Mouse (Mus musculus) testis, adult 2 months (tissue): ENCODE data around the gene Mfsd9. TPM values are rescaled to one million over a fixed set of nuclear protein-coding genes. Genes with fewer than 3 reads are reported as not detected.
A peak's percentile ranks its signal among the peaks of the same experiment; 100 is the strongest.

Experiments
- H3K27ac ChIP-seq: fragments of 200-500 bp; 2 replicates; pipeline ENCODE4 v1.5.1; 2012; ENCODE audit warnings: low read depth, low read length; ENCODE audit not compliant: control insufficient read depth, insufficient read depth
- H3K27me3 ChIP-seq: fragments of 200-500 bp; 2 replicates; pipeline ENCODE4 v1.6.1; 2012; ENCODE audit warnings: mild to moderate bottlenecking, low read length, moderate library complexity; ENCODE audit not compliant: control insufficient read depth, insufficient read depth
- H3K36me3 ChIP-seq: fragments of 200-500 bp; 2 replicates; pipeline ENCODE4 v1.6.1; 2012; ENCODE audit warnings: mild to moderate bottlenecking, low read length; ENCODE audit not compliant: control insufficient read depth, insufficient read depth
- H3K4me1 ChIP-seq: fragments of 200-500 bp; 2 replicates; pipeline ENCODE4 v1.6.1; 2012; ENCODE audit warnings: low read length; ENCODE audit not compliant: control insufficient read depth, insufficient read depth
- H3K4me3 ChIP-seq: fragments of 200-500 bp; 2 replicates; pipeline ENCODE4 v1.5.1; 2012; ENCODE audit warnings: low read depth, mild to moderate bottlenecking, low read length, moderate library complexity, mixed read lengths; ENCODE audit not compliant: control insufficient read depth
- CTCF ChIP-seq: fragments of 200-500 bp; IDR thresholded peaks from 2 replicates; pipeline ENCODE4 v1.5.1; 2012; ENCODE audit warnings: low read depth, mild to moderate bottlenecking, inconsistent platforms, low read length, moderate library complexity; ENCODE audit not compliant: control insufficient read depth, insufficient read depth, insufficient replicate concordance
- POLR2A ChIP-seq: fragments of 200-500 bp; IDR thresholded peaks from 2 replicates; pipeline ENCODE4 v1.6.1; 2012; ENCODE audit warnings: low read depth, mild to moderate bottlenecking, inconsistent platforms, low read length, moderate library complexity; ENCODE audit not compliant: control insufficient read depth
- polyA plus RNA-seq: library from polyadenylated mRNA; depleted of rRNA; stranded (reverse); fragments of >200 nt; gene quantifications from 2 replicates; pipeline ENCODE4 v1.2.3, GENCODE M21; 2012

Gene Mfsd9
- polyA plus RNA-seq, 1 experiment, result 11.9 TPM

DNA sequence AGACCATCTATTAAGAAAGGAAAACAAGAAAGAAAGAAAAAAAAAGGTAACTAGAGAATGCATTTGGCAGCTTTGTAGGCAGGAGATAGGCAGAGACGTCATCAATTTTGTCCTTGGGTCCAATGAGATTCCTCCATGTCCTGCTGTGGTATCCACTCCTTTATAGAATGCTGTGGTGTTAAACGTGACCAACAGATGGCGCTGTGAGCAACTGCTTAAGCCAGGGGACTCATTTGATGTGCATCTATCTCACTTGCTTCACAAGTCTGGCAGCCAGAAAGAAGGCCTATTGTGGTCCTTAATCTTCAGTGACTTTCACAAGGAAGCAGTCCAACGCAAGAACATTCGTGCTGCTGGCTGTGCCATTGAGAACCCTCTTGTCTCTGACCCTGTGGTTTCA lies 6.9 kb upstream of the Mfsd9 start:
- H3K27ac ChIP-seq, result no peak overlapping the region
- TF ChIP-seq CTCF, result peak; percentile 46; the same call in 1 of the 2 replicates
- TF ChIP-seq POLR2A, result no peak
- no peaks in the 10 kb centered on the region for H3K4me1 ChIP-seq
- no peaks in the 10 kb centered on the region for H3K27me3 ChIP-seq
- no peaks in the 10 kb centered on the region for H3K36me3 ChIP-seq
- no peak overlapping the region for H3K4me3 ChIP-seq

DNA sequence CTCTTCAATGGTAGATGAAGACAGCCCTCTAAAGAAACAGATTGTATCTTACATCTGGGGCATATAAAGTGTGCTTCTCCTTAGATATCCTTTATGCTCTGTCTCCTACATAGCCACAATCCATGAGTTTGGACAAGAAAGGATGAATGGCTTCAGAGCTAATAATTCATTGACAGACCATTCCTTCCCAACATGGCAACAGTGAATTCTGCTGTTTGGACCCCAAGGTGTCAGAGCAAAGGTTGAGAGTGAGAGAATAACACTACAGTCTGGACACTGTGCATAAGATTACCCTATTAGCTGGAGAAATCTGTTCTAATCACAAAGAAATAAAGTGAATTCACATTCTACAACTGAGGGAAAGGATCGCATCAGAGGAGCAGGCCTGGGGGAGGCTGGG lies 5.0 kb upstream of the Mfsd9 start:
- no peak for TF ChIP-seq CTCF
- TF ChIP-seq POLR2A, result no peak

DNA sequence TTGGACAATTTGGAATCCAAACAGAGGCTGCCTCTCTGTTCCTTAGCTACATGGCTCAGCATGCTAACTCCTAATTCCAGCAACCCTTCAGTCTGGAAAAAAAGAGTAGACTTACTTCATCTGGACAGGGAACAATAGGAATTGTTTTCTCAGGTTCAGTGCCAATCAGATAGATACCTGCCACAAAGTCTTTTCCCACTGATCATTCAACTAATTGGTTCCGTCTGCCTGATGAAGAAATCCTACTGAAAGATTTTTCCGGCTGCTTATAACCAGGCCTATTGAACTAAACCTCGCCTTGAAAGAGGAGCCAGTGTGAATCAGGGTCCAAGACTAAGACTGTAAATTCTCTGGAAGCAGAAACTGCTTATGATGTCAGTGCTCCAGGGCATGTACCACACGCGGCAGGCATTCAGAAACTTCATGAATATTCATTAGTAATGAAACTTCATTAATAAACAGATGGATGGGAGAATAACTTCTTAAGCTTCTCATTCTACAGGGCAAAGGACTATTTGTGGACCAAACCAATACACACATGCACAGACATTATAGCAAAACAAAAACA lies 737 bp downstream of the Mfsd9 start:
- Histone ChIP-seq H3K27me3 (no peaks in the 10 kb centered on the region), H3K27ac (no peak overlapping the region), H3K4me1 (peaks cover 3% of the 10 kb centered on the region), H3K36me3 (no peaks in the 10 kb centered on the region), H3K4me3 (peak overlapping the region; percentile 95)
- TF ChIP-seq CTCF, result no peak
- no peak for TF ChIP-seq POLR2A

More for the DNA sequence above, 5.0 kb upstream of the Mfsd9 start:
- H3K27ac ChIP-seq, result no peak overlapping the region
- H3K4me1 ChIP-seq, result no peaks in the 10 kb centered on the region
- no peaks in the 10 kb centered on the region for H3K27me3 ChIP-seq
- no peak overlapping the region for H3K4me3 ChIP-seq
- H3K36me3 ChIP-seq, result no peaks in the 10 kb centered on the region

DNA sequence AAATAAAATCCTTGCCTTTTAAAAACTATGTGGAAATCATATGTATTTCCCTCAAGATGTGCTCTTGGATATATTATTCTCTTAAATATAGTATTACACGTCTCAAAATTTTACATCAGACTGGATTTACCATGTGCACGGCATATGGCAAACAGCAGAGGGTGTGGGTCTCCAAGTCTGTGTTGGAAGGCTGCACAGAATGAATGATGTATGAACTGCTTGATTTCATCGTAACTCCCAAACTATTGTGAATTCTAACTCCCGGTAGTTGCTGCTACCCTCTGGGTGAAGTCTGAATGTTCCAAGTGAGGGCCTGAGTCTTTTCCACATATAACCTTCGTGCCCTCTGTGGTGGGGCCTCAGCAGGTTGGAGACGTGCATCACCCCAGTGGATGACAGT lies 1.5 kb downstream of the Mfsd9 start:
- Histone ChIP-seq H3K27ac (no peak overlapping the region), H3K36me3 (no peaks in the 10 kb centered on the region), H3K4me1 (peaks cover 3% of the 10 kb centered on the region), H3K27me3 (no peaks in the 10 kb centered on the region), H3K4me3 (no peak overlapping the region)
- TF ChIP-seq CTCF, result no peak
- TF ChIP-seq POLR2A, result no peak

DNA sequence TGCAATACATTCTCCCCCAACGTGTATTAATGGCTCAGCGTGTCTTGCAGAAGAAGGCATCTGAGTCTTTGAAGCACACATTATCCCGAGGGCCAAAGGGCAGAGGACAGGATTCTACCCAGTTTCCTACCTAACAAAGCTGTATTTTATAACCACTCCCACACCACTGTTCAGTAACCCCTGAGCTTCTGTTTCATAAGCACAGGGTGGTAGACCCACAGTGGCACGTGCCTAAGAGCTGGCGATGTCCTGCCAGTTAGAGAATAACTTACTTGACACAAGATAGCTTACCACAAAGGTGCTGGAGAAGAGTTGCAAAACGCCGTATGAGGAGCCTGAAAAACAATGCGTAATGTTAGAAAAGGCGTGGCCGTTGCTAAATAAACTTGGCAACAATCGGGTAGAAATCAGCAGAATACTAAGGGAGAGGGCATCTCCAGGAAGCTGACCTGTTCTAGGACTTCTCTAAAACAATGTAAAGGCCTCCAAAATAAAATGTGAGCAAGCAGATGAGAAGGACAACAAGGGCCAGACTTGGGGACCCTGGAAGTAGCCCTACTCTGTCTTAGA lies 4.5 kb downstream of the Mfsd9 start:
- Histone ChIP-seq H3K27ac (no peak overlapping the region), H3K4me1 (peaks cover 3% of the 10 kb centered on the region), H3K4me3 (no peak overlapping the region), H3K27me3 (no peaks in the 10 kb centered on the region), H3K36me3 (no peaks in the 10 kb centered on the region)
- TF ChIP-seq POLR2A (no peak), CTCF (no peak)

DNA sequence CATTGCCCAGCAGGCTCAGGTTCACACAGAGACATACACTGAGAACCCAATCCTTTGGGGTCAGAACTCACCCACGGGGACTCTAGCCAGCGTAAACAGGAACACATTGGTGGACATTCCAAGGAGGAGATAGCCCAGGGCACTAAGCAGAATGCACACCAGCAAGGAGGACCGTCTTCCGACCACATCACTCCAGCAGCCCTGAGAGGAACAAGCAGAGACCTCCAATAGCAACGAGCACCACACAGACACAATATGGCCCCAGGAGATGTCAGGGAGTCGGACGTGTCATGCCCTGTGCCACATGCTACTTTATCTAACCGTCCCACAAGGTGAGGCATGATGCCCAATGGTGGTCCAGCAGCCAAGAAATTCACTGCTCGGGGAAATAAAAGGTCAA lies 6.2 kb downstream of the Mfsd9 start:
- H3K4me3 ChIP-seq, result no peak overlapping the region
- H3K27me3 ChIP-seq, result no peaks in the 10 kb centered on the region
- H3K36me3 ChIP-seq, result no peaks in the 10 kb centered on the region
- TF ChIP-seq CTCF (no peak), POLR2A (no peak)
- no peaks in the 10 kb centered on the region for H3K4me1 ChIP-seq
- no peak overlapping the region for H3K27ac ChIP-seq

DNA sequence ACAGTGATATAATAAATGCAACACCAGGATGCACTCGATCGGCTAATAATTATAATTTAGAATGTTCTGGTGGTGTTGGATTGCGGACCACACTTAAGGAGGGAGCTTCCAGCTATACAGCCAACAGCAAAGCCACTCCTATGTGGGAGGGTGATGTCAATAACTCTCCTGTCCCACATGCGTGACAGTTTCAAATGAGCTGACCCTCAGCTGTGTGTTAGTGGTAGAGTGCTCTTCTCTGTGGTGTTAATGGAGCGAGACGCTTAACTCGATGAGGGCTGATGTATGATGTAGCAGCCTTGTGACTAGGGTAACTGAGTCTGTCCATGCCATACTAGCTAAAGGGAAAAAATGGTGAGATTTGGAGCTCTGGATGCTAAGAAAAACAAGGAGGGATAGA lies 7.0 kb downstream of the Mfsd9 start:
- Histone ChIP-seq H3K27me3 (no peaks in the 10 kb centered on the region), H3K27ac (no peak overlapping the region), H3K36me3 (no peaks in the 10 kb centered on the region), H3K4me1 (no peaks in the 10 kb centered on the region), H3K4me3 (no peak overlapping the region)
- TF ChIP-seq CTCF, result no peak
- no peak for TF ChIP-seq POLR2A
